ENCODE assay signal across 8 mouse cellular contexts in the genomic region with DNA sequence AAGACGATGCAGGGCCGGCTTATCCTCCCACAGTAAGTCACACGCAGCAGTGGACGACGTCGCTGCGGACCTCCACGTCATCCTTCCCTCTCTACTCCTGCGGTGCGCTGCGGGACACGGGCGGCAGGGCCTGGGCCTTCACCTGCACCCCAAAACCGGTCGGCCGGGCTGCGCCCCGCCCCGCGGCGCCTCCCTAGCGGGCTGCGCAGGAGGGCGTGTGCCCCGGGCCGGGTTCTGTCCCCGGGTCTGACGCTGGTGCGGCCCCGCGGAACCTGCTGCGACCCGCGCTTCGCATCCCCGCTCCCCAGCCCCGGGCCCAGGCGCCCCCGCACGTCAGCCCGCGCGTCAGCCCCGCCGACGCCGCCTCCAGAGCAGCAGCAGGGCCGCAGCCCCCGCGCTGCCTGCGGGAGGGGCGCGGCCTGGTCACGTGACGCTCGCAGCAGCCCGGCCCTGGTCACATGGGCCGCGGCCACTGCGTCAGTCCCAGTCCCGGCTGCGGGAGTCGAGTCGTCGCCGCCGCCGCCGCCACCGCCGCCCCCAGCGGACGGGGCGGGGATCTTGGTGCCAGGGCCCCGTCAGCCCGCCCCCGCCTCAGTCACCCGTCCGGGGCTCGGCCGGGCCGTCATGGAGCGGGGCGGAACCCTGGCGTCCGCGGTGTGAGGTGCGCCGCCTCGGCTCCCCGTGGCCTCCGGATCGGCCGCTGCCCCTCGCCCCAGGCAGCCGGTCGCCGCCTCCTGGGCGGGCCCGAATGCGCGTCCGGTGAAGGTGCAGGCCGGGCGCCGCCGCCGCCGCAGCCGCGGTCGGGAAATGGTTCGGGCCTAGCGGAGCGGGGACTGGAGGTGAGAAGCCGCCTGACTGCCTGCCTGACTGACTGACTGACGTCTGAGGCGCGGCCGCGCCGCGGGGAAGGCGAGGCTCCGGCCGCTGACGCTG. TPM values are rescaled to one million over a fixed set of nuclear protein-coding genes. Genes with fewer than 3 reads are reported as not detected.
DNase-seq lines count a peak whose midpoint lies in the region; ATAC-seq and TF ChIP-seq lines count a peak whose summit lies in the region.

Gene Aff4 (plus strand): TSS at position 543 of the 933 bp plus-strand sequence.

- peak; percentile 94 for DNase-seq in ZHBTc4 (ENCODE audit: low read depth, low spot score)
- DNase-seq in cerebellum, postnatal 4 days (ENCODE audit: low spot score in 2 of 2): peak; percentile 69 to 88
- peak; percentile 95 for DNase-seq in gastrocnemius, adult 2 months
- peak; percentile 87 to 93 for DNase-seq in left cerebral cortex, adult 2 months (ENCODE audit: extremely low spot score in 1 of 2, low spot score in 2 of 2)
- DNase-seq in retina, postnatal 7 days (ENCODE audit: low read depth, low spot score): peak; percentile 80
- peak; percentile 81 to 88 for DNase-seq in urinary bladder, adult 18-20 months (ENCODE audit: low spot score in 2 of 2)

- peak within 1 kb of the TSS; percentile 85 for H3K4me3 ChIP-seq in gastrocnemius, adult 2 months
- H3K4me3 ChIP-seq in hindbrain, embryonic 16.5 days (ENCODE audit: low read length): peak within 1 kb of the TSS; percentile 97
- peak within 1 kb of the TSS; percentile 78 for H3K4me3 ChIP-seq in left cerebral cortex, adult 2 months
- peak within 1 kb of the TSS; percentile 81 for H3K4me3 ChIP-seq in macrophage (ENCODE audit: inconsistent target)

- H3K4me2 ChIP-seq in hindbrain, embryonic 16.5 days (ENCODE audit: low read length): peak within 1 kb of the TSS; percentile 74

- H3K9me3 ChIP-seq in hindbrain, embryonic 16.5 days (ENCODE audit: control insufficient read depth, low read length): no peaks in the 10 kb centered on the region

- TF ChIP-seq CTCF in gastrocnemius, adult 2 months (IDR thresholded peaks at IDR 0.05): peak; percentile 24; the same call in 1 of the 2 replicates
- peak; percentile 10 for TF ChIP-seq CTCF in left cerebral cortex, adult 2 months (IDR thresholded peaks at IDR 0.05)

- H3K4me1 ChIP-seq in hindbrain, embryonic 16.5 days (ENCODE audit: control insufficient read depth, insufficient read depth, low read depth, low read length): peaks cover 11% of the 10 kb centered on the region

- ATAC-seq in hindbrain, embryonic 16.5 days: peak; percentile 96

- no peaks in the 10 kb centered on the region for H3K27me3 ChIP-seq in hindbrain, embryonic 16.5 days (replicated peaks; ENCODE audit: control insufficient read depth, insufficient read depth, low read length)

- no peaks in the 10 kb centered on the region for H3K36me3 ChIP-seq in hindbrain, embryonic 16.5 days (ENCODE audit: control insufficient read depth, insufficient read depth, low read length)
- no peaks in the 10 kb centered on the region for H3K36me3 ChIP-seq in macrophage (ENCODE audit: inconsistent target)

- under 1% methylated on average over 105 of the region's 127 CpGs for WGBS in hindbrain, embryonic 16.5 days
- WGBS in macrophage (ENCODE audit: missing documents): under 1% methylated on average over 93 of the region's 127 CpGs

- peak within 1 kb of the TSS; percentile 99 for H3K9ac ChIP-seq in hindbrain, embryonic 16.5 days (ENCODE audit: low read depth, low read length)

- peak within 1 kb of the TSS; percentile 99 for H3K27ac ChIP-seq in gastrocnemius, adult 2 months
- peak within 1 kb of the TSS; percentile 99 for H3K27ac ChIP-seq in hindbrain, embryonic 16.5 days (ENCODE audit: low read depth, low read length)
- peak within 1 kb of the TSS; percentile 95 for H3K27ac ChIP-seq in left cerebral cortex, adult 2 months
- H3K27ac ChIP-seq in macrophage: peak within 1 kb of the TSS; percentile 66

- intact Hi-C loops in gastrocnemius, adult 2 months (cut with DNase I): loop anchor here (2.0 kb wide), 1 partner anchor 52 kb away; no protein-coding TSS in a partner anchor
- intact Hi-C loops in left cerebral cortex, adult 2 months (cut with DNase I): loop anchor here (1.0 kb wide), 1 partner anchor 50 kb away; the partner anchor contains the start of gene Hspa4

- H3K79me2 ChIP-seq in macrophage (ENCODE audit: inconsistent target): peaks cover 45% of the 10 kb centered on the region

RNA-seq across cellular contexts. Expression of gene Aff4, which starts in this region (rescaled TPM):
- total RNA-seq in gastrocnemius, adult 2 months (2021): 100 to 1,000 TPM in 1 of 2 experiments, 10 to 100 TPM in 1; 99.7 to 107 TPM
- polyA plus RNA-seq in hindbrain, embryonic 16.5 days (2015; fragmentation: Nextera tagmentation; extraction: Ambion mirVana): 37.1 and 40.4 TPM in 2 replicates
- 100 to 1,000 TPM; 187 to 201 TPM for total RNA-seq in left cerebral cortex, adult 2 months (2021)
- 100 to 1,000 TPM; 158 to 384 (median 232) TPM for total RNA-seq in macrophage (2018; cell fraction: chromatin; rRNA removed)
- 10 to 100 TPM; 23.6 to 98.7 (median 54.9) TPM for total RNA-seq in macrophage (2018; cell fraction: cytosol; rRNA removed)
- total RNA-seq in macrophage (2018; cell fraction: nucleus; rRNA removed): 100 to 1,000 TPM in 16 of 26 experiments, 10 to 100 TPM in 10; 60.0 to 236 (median 129) TPM
- polyA plus RNA-seq in macrophage (2018): 21.9 to 44.8 TPM (median 33.0 TPM) in 3 replicates

Comparison
In these comparisons a context has a peak if more than half of its experiments do, and no peak if none do; other contexts are left out.
1. Peak in every context shown above with its lines: DNase-seq, ATAC-seq, H3K4me3 ChIP-seq and H3K27ac ChIP-seq.